Mouse (Mus musculus): Measurements from ENCODE around the gene Gucy2c. TPM values are rescaled to one million over a fixed set of nuclear protein-coding genes. Genes with fewer than 3 reads are reported as not detected.

Gene Gucy2c
- total and polyA plus RNA-seq, 3 experiments, result not detected

DNA sequence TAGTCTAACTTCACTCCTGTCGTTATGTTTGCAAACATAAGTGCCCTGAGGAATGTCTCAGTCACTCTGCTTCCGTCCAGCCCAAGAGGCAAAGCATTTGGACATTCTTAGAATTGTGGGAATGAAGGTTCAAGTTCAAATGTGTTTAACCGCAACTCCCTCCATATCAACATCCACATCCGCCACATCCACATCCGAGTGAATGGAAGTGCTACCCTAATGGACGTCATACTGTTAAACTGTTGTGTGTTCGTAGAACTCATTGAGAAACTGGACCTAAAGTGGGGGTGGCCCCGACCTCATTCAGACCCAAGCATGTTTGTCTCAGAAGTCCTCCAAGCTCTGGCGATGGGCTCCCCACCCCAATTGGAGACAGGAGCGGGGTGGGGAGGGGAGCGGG is 125.8 kb downstream of the Gucy2c start:
- no peaks in the 10 kb centered on the region for H3K79me2 ChIP-seq (ENCODE audit: control insufficient read depth, insufficient read depth, low read length, poor library complexity)
- H3K9ac ChIP-seq (ENCODE audit: control insufficient read depth, low read depth, low read length, poor library complexity, severe bottlenecking), result no peak overlapping the region
- TF ChIP-seq ZKSCAN1 (IDR thresholded peaks at IDR 0.05; ENCODE audit: low read depth, low read length), result no peak
- TF ChIP-seq MAZ (IDR thresholded peaks at IDR 0.05; ENCODE audit: low read depth, low read length), result no peak
- TF ChIP-seq JUND (IDR thresholded peaks at IDR 0.05; ENCODE audit: low read depth, low read length), result no peak
- TF ChIP-seq BHLHE40 (IDR thresholded peaks at IDR 0.05; ENCODE audit: borderline replicate concordance, low read depth, low read length), result no peak
- no peak for TF ChIP-seq ETS1 (IDR thresholded peaks at IDR 0.05; ENCODE audit: low read depth, low read length)
- H3K4me1 ChIP-seq (ENCODE audit: control insufficient read depth in 1 of 2, insufficient read depth in 2 of 2, low read length in 2 of 2), result no peaks in the 10 kb centered on the region; a peak in 1 of 4 replicates
- no peak overlapping the region for H3K27ac ChIP-seq (ENCODE audit: control insufficient read depth, low read depth, low read length)
- no peaks in the 10 kb centered on the region for H3K36me3 ChIP-seq (ENCODE audit: control insufficient read depth in 1 of 2, insufficient read depth in 2 of 2, low read length in 2 of 2)
- no peaks in the 10 kb centered on the region for H3K9me3 ChIP-seq (replicated peaks; ENCODE audit: insufficient read depth, low read length)
- H3K27me3 ChIP-seq (ENCODE audit: control insufficient read depth in 1 of 2, insufficient read depth in 2 of 2, low read length in 2 of 2), result no peaks in the 10 kb centered on the region
- DNase-seq (ENCODE audit: low read depth, low spot score), result no peak
- no peak overlapping the region for H3K4me3 ChIP-seq (ENCODE audit: control insufficient read depth in 1 of 2, insufficient read depth in 1 of 2, low read depth in 2 of 2, low read length in 2 of 2)

DNA sequence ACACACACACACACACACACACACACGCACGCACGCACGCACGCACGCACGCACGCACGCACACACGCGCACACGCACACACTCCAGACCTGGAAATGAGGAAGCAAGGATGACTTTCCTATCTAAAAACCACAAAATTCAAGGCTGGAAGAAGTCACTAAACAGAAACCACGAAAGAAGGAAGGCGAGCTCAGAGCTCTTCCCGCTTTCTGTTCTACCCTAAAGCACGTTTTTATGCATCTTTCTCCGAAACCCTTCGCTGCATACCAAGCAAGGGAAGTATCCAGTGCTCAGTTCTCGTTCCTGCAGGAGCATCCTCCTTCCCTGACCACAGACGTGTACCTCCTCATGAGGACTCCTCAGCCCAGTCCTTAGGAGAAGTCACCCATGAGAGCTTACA is 127.1 kb downstream of the Gucy2c start:
- Histone ChIP-seq H3K36me3 (ENCODE audit: control insufficient read depth in 1 of 2, insufficient read depth in 2 of 2, low read length in 2 of 2) (no peaks in the 10 kb centered on the region), H3K4me3 (ENCODE audit: control insufficient read depth in 1 of 2, insufficient read depth in 1 of 2, low read depth in 2 of 2, low read length in 2 of 2) (no peak overlapping the region), H3K27me3 (ENCODE audit: control insufficient read depth in 1 of 2, insufficient read depth in 2 of 2, low read length in 2 of 2) (no peaks in the 10 kb centered on the region), H3K79me2 (ENCODE audit: control insufficient read depth, insufficient read depth, low read length, poor library complexity) (no peaks in the 10 kb centered on the region), H3K9me3 (replicated peaks; ENCODE audit: insufficient read depth, low read length) (no peaks in the 10 kb centered on the region), H3K4me1 (ENCODE audit: control insufficient read depth in 1 of 2, insufficient read depth in 2 of 2, low read length in 2 of 2) (no peaks in the 10 kb centered on the region; a peak in 1 of 4 replicates), H3K27ac (ENCODE audit: control insufficient read depth, low read depth, low read length) (no peak overlapping the region), H3K9ac (ENCODE audit: control insufficient read depth, low read depth, low read length, poor library complexity, severe bottlenecking) (no peak overlapping the region)
- DNase-seq (ENCODE audit: low read depth, low spot score), result peak; percentile 20
- TF ChIP-seq CHD1 (IDR thresholded peaks at IDR 0.05; ENCODE audit: low read depth, low read length) (no peak), RAD21 (IDR thresholded peaks at IDR 0.05; ENCODE audit: low read depth, low read length) (no peak), MAZ (IDR thresholded peaks at IDR 0.05; ENCODE audit: low read depth, low read length) (no peak), MAFK (IDR thresholded peaks at IDR 0.05; ENCODE audit: borderline replicate concordance, low read depth, low read length) (no peak), USF1 (IDR thresholded peaks at IDR 0.05; ENCODE audit: low read depth, low read length) (no peak), GABPA (IDR thresholded peaks at IDR 0.05; ENCODE audit: low read depth, low read length) (no peak), POLR2A (IDR thresholded peaks at IDR 0.05; ENCODE audit: control insufficient read depth in 1 of 2, insufficient read depth in 1 of 2, low read depth in 1 of 2, low read length in 2 of 2, poor library complexity in 1 of 2) (no peak), TAL1 (IDR thresholded peaks at IDR 0.05; ENCODE audit: low read length) (no peak), JUND (IDR thresholded peaks at IDR 0.05; ENCODE audit: low read depth, low read length) (no peak), KAT2A (conservative IDR thresholded peaks at IDR 0.05; ENCODE audit: low read depth, low read length) (no peak), E2F4 (IDR thresholded peaks at IDR 0.05; ENCODE audit: borderline replicate concordance, low read depth, low read length) (no peak), EP300 (IDR thresholded peaks at IDR 0.05; ENCODE audit: low read depth in 1 of 2, low read length in 2 of 2) (no peak), RCOR1 (IDR thresholded peaks at IDR 0.05; ENCODE audit: low read depth, low read length) (no peak), MXI1 (IDR thresholded peaks at IDR 0.05; ENCODE audit: low read depth, low read length) (no peak), ELF1 (IDR thresholded peaks at IDR 0.05; ENCODE audit: low read depth, low read length) (no peak), SMC3 (IDR thresholded peaks at IDR 0.05; ENCODE audit: low read depth, low read length) (no peak), NELFE (IDR thresholded peaks at IDR 0.05; ENCODE audit: low read depth, low read length) (no peak), CHD2 (IDR thresholded peaks at IDR 0.05; ENCODE audit: low read length) (no peak)

All from MEL (cell line).